Mouse (Mus musculus): ENCODE results near the gene Ank2. TPM values are rescaled to one million over a fixed set of nuclear protein-coding genes. Genes with fewer than 3 reads are reported as not detected.

Ank2 gene
- polyA plus RNA-seq (2015; fragmentation: Nextera tagmentation; extraction: Ambion mirVana): 157 and 193 TPM in 2 replicates

- peak; percentile 78 for ATAC-seq (ENCODE audit: low FRiP score, low read depth)
- Histone ChIP-seq H3K4me2 (peak within 1 kb of the TSS; percentile 99), H3K27me3 (peaks cover 3% of the 10 kb centered on the region; the same call in 1 of the 2 replicates), H3K4me3 (peak within 1 kb of the TSS; percentile 84), H3K27ac (replicated peaks) (peak within 1 kb of the TSS; percentile 82), H3K9me3 (no peaks in the 10 kb centered on the region), H3K36me3 (no peaks in the 10 kb centered on the region), H3K4me1 (replicated peaks) (peaks cover 17% of the 10 kb centered on the region), H3K9ac (peak within 1 kb of the TSS; percentile 90)
- WGBS: under 1% methylated on average over 56 of the region's 62 CpGs
Measured at GRCm38 (mm10) chr3:127498742-127499400, at the start of gene Ank2. Gene Ank2, minus strand, starts transcription at chr3:127499350.

GRCm38 (mm10) chr3:127547882-127548281 lies 48.7 kb upstream of the Ank2 start:
- no peak overlapping the region for H3K4me3 ChIP-seq
- H3K36me3 ChIP-seq: peaks cover 22% of the 10 kb centered on the region
- no peak overlapping the region for H3K27ac ChIP-seq (replicated peaks)
- H3K9ac ChIP-seq: no peak overlapping the region
- H3K4me1 ChIP-seq (replicated peaks): peaks cover 4% of the 10 kb centered on the region
- no peak overlapping the region for H3K4me2 ChIP-seq
- H3K27me3 ChIP-seq: no peaks in the 10 kb centered on the region
- H3K9me3 ChIP-seq: no peaks in the 10 kb centered on the region
- 28% methylated on average over 5 of the region's 5 CpGs for WGBS
- no peak for ATAC-seq (ENCODE audit: low FRiP score, low read depth)

- ATAC-seq (ENCODE audit: low FRiP score, low read depth): no peak
- WGBS: 25% methylated on average over 5 of the region's 5 CpGs
- H3K4me1 ChIP-seq (replicated peaks): no peaks in the 10 kb centered on the region
- no peaks in the 10 kb centered on the region for H3K27me3 ChIP-seq
- H3K4me2 ChIP-seq: no peak overlapping the region
- no peak overlapping the region for H3K9ac ChIP-seq
- peaks cover 22% of the 10 kb centered on the region for H3K36me3 ChIP-seq
- no peak overlapping the region for H3K27ac ChIP-seq (replicated peaks)
- H3K9me3 ChIP-seq: no peaks in the 10 kb centered on the region
- H3K4me3 ChIP-seq: no peak overlapping the region
Measured at GRCm38 (mm10) chr3:127544610-127545121, 45.5 kb upstream of the Ank2 start.

- Histone ChIP-seq H3K9ac (no peak overlapping the region), H3K36me3 (peaks cover 22% of the 10 kb centered on the region), H3K4me1 (replicated peaks) (no peaks in the 10 kb centered on the region), H3K27ac (replicated peaks) (no peak overlapping the region), H3K4me2 (no peak overlapping the region), H3K4me3 (no peak overlapping the region), H3K27me3 (no peaks in the 10 kb centered on the region), H3K9me3 (no peaks in the 10 kb centered on the region)
- 79% methylated on average over 4 of the region's 4 CpGs for WGBS
- no peak for ATAC-seq (ENCODE audit: low FRiP score, low read depth)
Measured at GRCm38 (mm10) chr3:127543976-127544375, 44.8 kb upstream of the Ank2 start.

- Histone ChIP-seq H3K27ac (replicated peaks) (no peak overlapping the region), H3K9me3 (no peaks in the 10 kb centered on the region), H3K4me1 (replicated peaks) (no peaks in the 10 kb centered on the region), H3K27me3 (no peaks in the 10 kb centered on the region), H3K9ac (no peak overlapping the region), H3K36me3 (0 out of 2 replicates have a peak, but pooled peaks cover 7% of the 10 kb centered on the region), H3K4me2 (no peak overlapping the region), H3K4me3 (no peak overlapping the region)
- ATAC-seq (ENCODE audit: low FRiP score, low read depth): no peak
- 74% methylated on average over 6 of the region's 6 CpGs for WGBS
Measured at GRCm38 (mm10) chr3:127539193-127539592, 40.0 kb upstream of the Ank2 start.

- H3K27ac ChIP-seq (replicated peaks): no peak overlapping the region
- H3K4me1 ChIP-seq (replicated peaks): no peaks in the 10 kb centered on the region
- H3K4me3 ChIP-seq: no peak overlapping the region
- no peaks in the 10 kb centered on the region for H3K27me3 ChIP-seq
- H3K9ac ChIP-seq: no peak overlapping the region
- no peak for ATAC-seq (ENCODE audit: low FRiP score, low read depth)
- H3K9me3 ChIP-seq: no peaks in the 10 kb centered on the region
- H3K36me3 ChIP-seq: no peaks in the 10 kb centered on the region
- H3K4me2 ChIP-seq: no peak overlapping the region
- 10% methylated on average over 4 of the region's 4 CpGs for WGBS
Measured at GRCm38 (mm10) chr3:127530293-127530692, 31.1 kb upstream of the Ank2 start.

- no peaks in the 10 kb centered on the region for H3K36me3 ChIP-seq
- no peaks in the 10 kb centered on the region for H3K4me1 ChIP-seq (replicated peaks)
- H3K9me3 ChIP-seq: no peaks in the 10 kb centered on the region
- H3K9ac ChIP-seq: no peak overlapping the region
- H3K27ac ChIP-seq (replicated peaks): no peak overlapping the region
- no peaks in the 10 kb centered on the region for H3K27me3 ChIP-seq
- 76% methylated on average over 4 of the region's 4 CpGs for WGBS
- H3K4me2 ChIP-seq: no peak overlapping the region
- H3K4me3 ChIP-seq: no peak overlapping the region
- no peak for ATAC-seq (ENCODE audit: low FRiP score, low read depth)
Measured at GRCm38 (mm10) chr3:127529824-127530223, 30.7 kb upstream of the Ank2 start.

- no peaks in the 10 kb centered on the region for H3K36me3 ChIP-seq
- H3K9ac ChIP-seq: no peak overlapping the region
- H3K27me3 ChIP-seq: no peaks in the 10 kb centered on the region
- H3K4me2 ChIP-seq: no peak overlapping the region
- no peaks in the 10 kb centered on the region for H3K4me1 ChIP-seq (replicated peaks)
- ATAC-seq (ENCODE audit: low FRiP score, low read depth): no peak
- no peak overlapping the region for H3K4me3 ChIP-seq
- H3K27ac ChIP-seq (replicated peaks): no peak overlapping the region
- no peaks in the 10 kb centered on the region for H3K9me3 ChIP-seq
- WGBS: 90% methylated on average over 3 of the region's 3 CpGs
Measured at GRCm38 (mm10) chr3:127529210-127529609, 30.1 kb upstream of the Ank2 start.

GRCm38 (mm10) chr3:127527465-127528034 lies 28.4 kb upstream of the Ank2 start:
- H3K36me3 ChIP-seq: no peaks in the 10 kb centered on the region
- no peak overlapping the region for H3K9ac ChIP-seq
- no peak overlapping the region for H3K4me3 ChIP-seq
- no peak for ATAC-seq (ENCODE audit: low FRiP score, low read depth)
- no peak overlapping the region for H3K27ac ChIP-seq (replicated peaks)
- no peaks in the 10 kb centered on the region for H3K9me3 ChIP-seq
- H3K4me1 ChIP-seq (replicated peaks): no peaks in the 10 kb centered on the region
- no peak overlapping the region for H3K4me2 ChIP-seq
- WGBS: 70% methylated on average over 5 of the region's 5 CpGs
- H3K27me3 ChIP-seq: no peaks in the 10 kb centered on the region

GRCm38 (mm10) chr3:127525188-127525819 lies 26.2 kb upstream of the Ank2 start:
- Histone ChIP-seq H3K27me3 (no peaks in the 10 kb centered on the region), H3K36me3 (no peaks in the 10 kb centered on the region), H3K4me2 (no peak overlapping the region), H3K4me1 (replicated peaks) (no peaks in the 10 kb centered on the region), H3K9ac (no peak overlapping the region), H3K4me3 (no peak overlapping the region), H3K9me3 (no peaks in the 10 kb centered on the region), H3K27ac (replicated peaks) (no peak overlapping the region)
- no peak for ATAC-seq (ENCODE audit: low FRiP score, low read depth)
- 84% methylated on average over 8 of the region's 8 CpGs for WGBS

GRCm38 (mm10) chr3:127521156-127521555 lies 22.0 kb upstream of the Ank2 start:
- no peak for ATAC-seq (ENCODE audit: low FRiP score, low read depth)
- no peak overlapping the region for H3K27ac ChIP-seq (replicated peaks)
- WGBS: 79% methylated on average over 10 of the region's 10 CpGs

GRCm38 (mm10) chr3:127520300-127520699 lies 21.1 kb upstream of the Ank2 start:
- Histone ChIP-seq H3K36me3 (no peaks in the 10 kb centered on the region), H3K4me2 (no peak overlapping the region), H3K4me1 (replicated peaks) (no peaks in the 10 kb centered on the region), H3K27ac (replicated peaks) (no peak overlapping the region), H3K9ac (no peak overlapping the region), H3K9me3 (no peaks in the 10 kb centered on the region), H3K4me3 (no peak overlapping the region), H3K27me3 (no peaks in the 10 kb centered on the region)
- ATAC-seq (ENCODE audit: low FRiP score, low read depth): no peak
- WGBS: 85% methylated on average over 6 of the region's 6 CpGs

More at GRCm38 (mm10) chr3:127521156-127521555, 22.0 kb upstream of the Ank2 start:
- Histone ChIP-seq H3K9ac (no peak overlapping the region), H3K27me3 (no peaks in the 10 kb centered on the region), H3K4me1 (replicated peaks) (no peaks in the 10 kb centered on the region), H3K36me3 (no peaks in the 10 kb centered on the region), H3K4me3 (no peak overlapping the region), H3K9me3 (no peaks in the 10 kb centered on the region), H3K4me2 (no peak overlapping the region)

Measured in hindbrain, embryonic 15.5 days (tissue).